Mouse (Mus musculus) midbrain, embryonic 11.5 days (tissue): ENCODE results near the gene Atl2. TPM values are rescaled to one million over a fixed set of nuclear protein-coding genes. Genes with fewer than 3 reads are reported as not detected.

Experiments used
- ATAC-seq: fragments of 200-750 bp; cut with Nextera tagmentation; 2 replicates; pipeline ENCODE4 v1.8.0; 2017; ENCODE audit warnings: moderate TSS enrichment, moderate library complexity; ENCODE audit not compliant: low FRiP score
- DNase-seq: peaks from one replicate; pipeline ENCODE4 v3.0.0; 2015; ENCODE audit warnings: low spot score; ENCODE audit errors: missing footprints
- H3K27ac ChIP-seq: fragments of 300-500 bp; sonication (generic); 2 replicates; pipeline ENCODE4 v1.5.1; 2014; ENCODE audit warnings: low read depth, low read length
- H3K27me3 ChIP-seq: fragments of 300-500 bp; sonication (generic); 2 replicates; pipeline ENCODE4 v1.6.1; 2014; ENCODE audit warnings: mild to moderate bottlenecking, low read length, moderate library complexity, mixed read lengths; ENCODE audit not compliant: control insufficient read depth, insufficient read depth
- H3K36me3 ChIP-seq: fragments of 300-500 bp; sonication (generic); 2 replicates; pipeline ENCODE4 v1.6.1; 2014; ENCODE audit warnings: mild to moderate bottlenecking, low read length, moderate library complexity, mixed read lengths; ENCODE audit not compliant: control insufficient read depth, insufficient read depth
- H3K4me1 ChIP-seq: fragments of 300-500 bp; sonication (generic); 2 replicates; pipeline ENCODE4 v1.6.1; 2014; ENCODE audit warnings: low read length; ENCODE audit not compliant: control insufficient read depth, insufficient read depth
- H3K4me2 ChIP-seq: fragments of 300-500 bp; sonication (generic); 2 replicates; pipeline ENCODE4 v1.6.1; 2014; ENCODE audit warnings: mild to moderate bottlenecking, moderate library complexity
- H3K4me3 ChIP-seq: fragments of 300-500 bp; sonication (generic); 2 replicates; pipeline ENCODE4 v1.5.1; 2014; ENCODE audit warnings: low read depth, low read length
- H3K9ac ChIP-seq: fragments of 300-500 bp; sonication (generic); 2 replicates; pipeline ENCODE4 v1.6.1; 2014; ENCODE audit warnings: low read length
- H3K9me3 ChIP-seq: fragments of 300-500 bp; sonication (generic); 2 replicates; pipeline ENCODE4 v1.6.1; 2016; ENCODE audit warnings: low read length; ENCODE audit not compliant: control insufficient read depth
- WGBS: fragments of 180-500 bp; shearing (Covaris S2); extraction: QIAGEN DNeasy Blood & Tissue Kit; methylation state at CpG from one replicate; pipeline ENCODE4 v1.1.7; 2014; 5-methylcytosine and 5-hydroxymethylcytosine counted together
- polyA plus RNA-seq: library from polyadenylated mRNA; unstranded; fragments of >200 nt; fragmentation: Nextera tagmentation; extraction: Ambion mirVana; gene quantifications from 2 replicates; pipeline ENCODE4 v1.2.1, GENCODE M21; 2014

The Atl2 gene
- polyA plus RNA-seq, 1 experiment from 2014 or later, result 40.9 TPM

GRCm38 (mm10) chr17:79836978-79837377 is 58.9 kb downstream of the Atl2 start:
- no peak overlapping the region for H3K4me3 ChIP-seq
- H3K36me3 ChIP-seq, result no peaks in the 10 kb centered on the region
- H3K27ac ChIP-seq, result no peak overlapping the region
- no peaks in the 10 kb centered on the region for H3K4me1 ChIP-seq
- H3K9ac ChIP-seq, result no peak overlapping the region
- DNase-seq, result no peak
- no peaks in the 10 kb centered on the region for H3K27me3 ChIP-seq
- ATAC-seq, result no peak
- H3K4me2 ChIP-seq, result no peak overlapping the region
- 85% methylated on average over 7 of the region's 7 CpGs for WGBS
- H3K9me3 ChIP-seq, result no peaks in the 10 kb centered on the region

GRCm38 (mm10) chr17:79835714-79836373 is 60.1 kb downstream of the Atl2 start:
- H3K27ac ChIP-seq, result no peak overlapping the region
- 85% methylated on average over 5 of the region's 5 CpGs for WGBS
- H3K27me3 ChIP-seq, result no peaks in the 10 kb centered on the region
- no peaks in the 10 kb centered on the region for H3K4me1 ChIP-seq
- peak; percentile 47 for DNase-seq
- H3K9ac ChIP-seq, result no peak overlapping the region
- no peaks in the 10 kb centered on the region for H3K9me3 ChIP-seq
- H3K36me3 ChIP-seq, result no peaks in the 10 kb centered on the region
- no peak for ATAC-seq
- H3K4me2 ChIP-seq, result no peak overlapping the region
- no peak overlapping the region for H3K4me3 ChIP-seq

GRCm38 (mm10) chr17:79832284-79832683 is 63.6 kb downstream of the Atl2 start:
- no peaks in the 10 kb centered on the region for H3K36me3 ChIP-seq
- no peaks in the 10 kb centered on the region for H3K9me3 ChIP-seq
- no peaks in the 10 kb centered on the region for H3K27me3 ChIP-seq
- no peak overlapping the region for H3K9ac ChIP-seq
- H3K27ac ChIP-seq, result no peak overlapping the region
- no peak for ATAC-seq
- H3K4me3 ChIP-seq, result no peak overlapping the region
- H3K4me1 ChIP-seq, result no peaks in the 10 kb centered on the region
- DNase-seq, result peak; percentile 6
- 90% methylated on average over 1 of the region's 1 CpGs for WGBS
- H3K4me2 ChIP-seq, result no peak overlapping the region

- H3K9me3 ChIP-seq, result no peaks in the 10 kb centered on the region
- 61% methylated on average over 6 of the region's 6 CpGs for WGBS
- DNase-seq (peak; percentile 75), ATAC-seq (no peak)
- H3K27me3 ChIP-seq, result no peaks in the 10 kb centered on the region; the same call in 1 of the 2 replicates
- H3K4me2 ChIP-seq, result no peak overlapping the region
- no peaks in the 10 kb centered on the region for H3K36me3 ChIP-seq
- H3K27ac ChIP-seq, result no peak overlapping the region
- no peak overlapping the region for H3K9ac ChIP-seq
- H3K4me3 ChIP-seq, result no peak overlapping the region
- no peaks in the 10 kb centered on the region for H3K4me1 ChIP-seq
Measured at GRCm38 (mm10) chr17:79826482-79827034, 69.4 kb downstream of the Atl2 start.

GRCm38 (mm10) chr17:79825241-79826030 is 70.5 kb downstream of the Atl2 start:
- Histone ChIP-seq H3K4me1 (no peaks in the 10 kb centered on the region), H3K4me3 (no peak overlapping the region), H3K27ac (no peak overlapping the region), H3K9me3 (no peaks in the 10 kb centered on the region), H3K9ac (no peak overlapping the region), H3K4me2 (no peak overlapping the region), H3K27me3 (peaks cover 6% of the 10 kb centered on the region; the same call in 1 of the 2 replicates), H3K36me3 (no peaks in the 10 kb centered on the region)
- WGBS, result 85% methylated on average over 11 of the region's 11 CpGs
- peak; percentile 19 for DNase-seq
- ATAC-seq, result no peak

GRCm38 (mm10) chr17:79824406-79824805 is 71.5 kb downstream of the Atl2 start:
- H3K4me1 ChIP-seq, result no peaks in the 10 kb centered on the region
- ATAC-seq, result no peak
- H3K4me2 ChIP-seq, result no peak overlapping the region
- H3K9ac ChIP-seq, result no peak overlapping the region
- DNase-seq, result no peak
- peaks cover 10% of the 10 kb centered on the region for H3K27me3 ChIP-seq
- H3K9me3 ChIP-seq, result no peaks in the 10 kb centered on the region
- H3K4me3 ChIP-seq, result no peak overlapping the region
- no peaks in the 10 kb centered on the region for H3K36me3 ChIP-seq
- 78% methylated on average over 1 of the region's 1 CpGs for WGBS
- no peak overlapping the region for H3K27ac ChIP-seq

GRCm38 (mm10) chr17:79818884-79819283 is 77.0 kb downstream of the Atl2 start:
- DNase-seq (peak; percentile 84), ATAC-seq (no peak)
- WGBS, result 20% methylated on average over 3 of the region's 3 CpGs
- Histone ChIP-seq H3K36me3 (no peaks in the 10 kb centered on the region), H3K27me3 (peaks cover 15% of the 10 kb centered on the region), H3K27ac (no peak overlapping the region), H3K9ac (no peak overlapping the region), H3K4me2 (no peak overlapping the region), H3K4me1 (peaks cover 10% of the 10 kb centered on the region), H3K9me3 (no peaks in the 10 kb centered on the region), H3K4me3 (no peak overlapping the region)

GRCm38 (mm10) chr17:79817995-79818394 is 77.9 kb downstream of the Atl2 start:
- Histone ChIP-seq H3K4me1 (peaks cover 10% of the 10 kb centered on the region), H3K9me3 (no peaks in the 10 kb centered on the region), H3K36me3 (no peaks in the 10 kb centered on the region), H3K9ac (no peak overlapping the region), H3K27ac (no peak overlapping the region), H3K4me2 (no peak overlapping the region; the same call in 1 of the 2 replicates), H3K4me3 (no peak overlapping the region), H3K27me3 (peaks cover 15% of the 10 kb centered on the region)
- DNase-seq, result peak; percentile 95
- WGBS, result 1% methylated on average over 7 of the region's 7 CpGs
- peak; percentile 89 for ATAC-seq

- H3K27me3 ChIP-seq, result peaks cover 15% of the 10 kb centered on the region
- ATAC-seq (peak; percentile 62), DNase-seq (peak; percentile 94)
- H3K4me1 ChIP-seq, result peaks cover 10% of the 10 kb centered on the region
- H3K9ac ChIP-seq, result no peak overlapping the region
- 34% methylated on average over 9 of the region's 9 CpGs for WGBS
- no peaks in the 10 kb centered on the region for H3K9me3 ChIP-seq
- no peak overlapping the region for H3K27ac ChIP-seq
- H3K36me3 ChIP-seq, result no peaks in the 10 kb centered on the region
- H3K4me3 ChIP-seq, result no peak overlapping the region
- H3K4me2 ChIP-seq, result no peak overlapping the region
Measured at GRCm38 (mm10) chr17:79817551-79817950, 78.4 kb downstream of the Atl2 start.
